Mouse (Mus musculus): ENCODE results near the gene Bcat1.

Gene Bcat1

GRCm38 (mm10) chr6:145014944-145015343, 61.0 kb downstream of the Bcat1 start:
- TF ChIP-seq GATA4 (IDR thresholded peaks at IDR 0.05; ENCODE audit: insufficient replicate concordance, low read length) = no peak

- no peak for TF ChIP-seq GATA4 (IDR thresholded peaks at IDR 0.05; ENCODE audit: insufficient replicate concordance, low read length)
Measured at GRCm38 (mm10) chr6:145012699-145013098, 63.3 kb downstream of the Bcat1 start.

- TF ChIP-seq GATA4 (IDR thresholded peaks at IDR 0.05; ENCODE audit: insufficient replicate concordance, low read length) = no peak
Measured at GRCm38 (mm10) chr6:145011141-145011540, 64.8 kb downstream of the Bcat1 start.

- TF ChIP-seq GATA4 (IDR thresholded peaks at IDR 0.05; ENCODE audit: insufficient replicate concordance, low read length) = no peak
Measured at GRCm38 (mm10) chr6:145009859-145010818, 65.8 kb downstream of the Bcat1 start.

DNA sequence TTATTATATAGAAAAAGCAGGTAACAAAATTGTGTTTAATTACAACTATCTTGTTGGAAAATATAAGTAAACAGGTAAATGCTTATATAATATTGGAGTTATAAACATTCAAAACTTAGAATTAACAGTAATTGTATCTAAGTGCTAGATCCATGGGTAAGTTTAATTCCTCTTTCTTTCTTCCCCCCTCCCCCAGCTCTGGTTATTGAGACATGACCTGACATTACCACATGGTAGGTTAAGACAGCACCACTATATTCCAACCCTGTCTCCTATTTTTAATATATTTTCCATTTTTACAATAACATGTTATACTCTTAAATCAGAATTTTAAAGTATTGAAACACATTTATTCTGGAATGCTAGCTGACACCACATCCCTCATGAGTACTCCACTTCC, 72.5 kb downstream of the Bcat1 start:
- no peak for TF ChIP-seq GATA4 (IDR thresholded peaks at IDR 0.05; ENCODE audit: insufficient replicate concordance, low read length)

DNA sequence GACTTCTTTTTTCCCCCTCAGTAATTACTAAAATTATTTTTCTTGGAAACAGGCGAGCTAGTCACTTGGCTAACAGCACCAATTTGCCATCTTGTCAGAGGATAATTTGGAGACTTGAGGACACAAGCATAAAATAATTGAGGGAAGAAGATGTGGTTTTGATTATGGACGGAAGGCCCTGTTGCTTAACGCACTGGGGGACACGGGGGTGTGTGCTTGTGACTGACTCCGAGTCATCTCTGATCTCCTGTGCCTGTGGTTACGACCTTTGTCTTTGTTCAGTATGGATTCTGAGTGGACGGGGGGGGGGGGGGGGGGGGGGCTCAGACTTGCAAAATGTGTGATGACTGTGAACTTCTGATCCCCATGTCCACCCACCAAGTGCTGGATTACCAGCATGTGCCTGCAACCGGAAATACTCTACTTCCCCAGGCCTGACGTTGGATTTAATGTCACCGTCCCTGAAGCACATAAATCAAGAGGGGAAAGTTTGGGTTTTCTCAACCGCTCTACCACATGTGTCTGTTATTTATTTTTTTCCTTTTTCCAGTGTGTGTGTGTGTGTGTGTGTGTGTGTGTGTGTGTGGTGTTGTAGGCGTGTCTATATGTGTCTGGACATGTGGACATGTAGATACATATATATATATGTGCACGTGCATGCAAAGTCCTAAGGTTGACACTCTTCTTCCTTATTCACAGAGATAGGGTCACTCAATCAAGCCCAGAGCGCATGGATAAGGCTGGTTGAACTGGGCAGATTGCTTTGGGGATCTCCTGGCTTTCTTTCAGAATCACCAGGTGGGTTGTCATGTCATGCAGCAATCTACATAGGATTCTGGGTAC, 73.7 kb downstream of the Bcat1 start:
- TF ChIP-seq GATA4 (IDR thresholded peaks at IDR 0.05; ENCODE audit: insufficient replicate concordance, low read length) = no peak

DNA sequence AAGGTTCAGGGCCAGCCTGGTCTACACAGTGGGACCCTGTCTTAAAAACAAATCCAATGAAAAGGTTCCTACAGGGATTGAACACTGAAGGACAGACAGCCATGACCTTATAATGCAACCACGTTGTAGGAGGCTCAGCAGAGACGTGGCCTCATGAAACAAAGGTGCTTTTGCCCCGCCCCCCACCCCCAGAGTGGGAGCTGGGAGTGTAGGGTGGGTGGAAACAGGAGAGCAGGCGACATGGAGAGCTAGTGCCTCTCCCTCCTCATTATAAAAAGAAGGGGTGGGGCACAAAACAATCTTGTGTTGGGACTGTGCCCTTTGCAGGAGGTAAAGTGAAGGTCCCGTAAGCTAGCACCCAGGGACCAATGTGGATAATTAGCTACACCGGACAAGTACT, 74.5 kb downstream of the Bcat1 start:
- TF ChIP-seq GATA4 (IDR thresholded peaks at IDR 0.05; ENCODE audit: insufficient replicate concordance, low read length) = no peak

- TF ChIP-seq GATA4 (IDR thresholded peaks at IDR 0.05; ENCODE audit: insufficient replicate concordance, low read length) = no peak
Measured at GRCm38 (mm10) chr6:144997229-144997628, 78.8 kb downstream of the Bcat1 start.

DNA sequence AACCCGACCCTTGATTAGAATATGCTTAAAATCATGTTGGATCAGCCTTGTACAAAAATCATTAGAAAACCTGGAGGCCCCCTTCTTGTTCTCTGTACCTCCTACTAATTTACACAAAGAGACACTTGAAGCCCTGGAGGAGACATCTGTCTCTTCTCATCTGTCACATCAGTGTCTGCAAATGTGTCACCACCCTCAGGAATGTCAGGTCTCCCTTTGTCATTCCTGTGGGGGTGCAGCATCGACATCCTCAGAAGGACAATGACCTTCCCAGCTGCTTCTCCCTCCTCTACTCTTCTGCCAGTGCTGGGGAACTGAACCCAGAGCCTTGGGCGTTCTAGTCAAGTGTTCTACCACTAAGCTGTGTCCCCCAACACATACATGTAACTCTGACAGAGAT, 83.9 kb downstream of the Bcat1 start:
- no peak for TF ChIP-seq GATA4 (IDR thresholded peaks at IDR 0.05; ENCODE audit: insufficient replicate concordance, low read length)

DNA sequence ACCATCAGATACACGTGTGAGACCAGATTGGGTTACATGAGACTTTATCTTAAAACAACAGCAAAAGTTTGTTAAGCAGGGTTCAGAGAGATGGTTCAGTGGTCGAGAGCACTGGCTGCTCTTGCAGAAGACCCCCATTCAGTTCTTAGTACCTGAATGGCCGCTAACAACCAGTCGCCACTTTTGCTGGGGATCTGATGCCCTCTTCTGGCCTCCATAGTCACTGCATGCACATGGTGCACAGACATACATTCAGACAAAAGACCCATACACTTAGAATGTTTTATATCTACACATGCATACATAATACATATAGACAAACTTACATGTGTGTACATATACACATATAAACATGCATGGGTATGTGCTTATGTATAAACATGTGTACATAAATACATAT, 86.8 kb downstream of the Bcat1 start:
- no peak for TF ChIP-seq GATA4 (IDR thresholded peaks at IDR 0.05; ENCODE audit: insufficient replicate concordance, low read length)

- TF ChIP-seq GATA4 (IDR thresholded peaks at IDR 0.05; ENCODE audit: insufficient replicate concordance, low read length) = no peak
Measured at GRCm38 (mm10) chr6:144987676-144988075, 88.3 kb downstream of the Bcat1 start.

DNA sequence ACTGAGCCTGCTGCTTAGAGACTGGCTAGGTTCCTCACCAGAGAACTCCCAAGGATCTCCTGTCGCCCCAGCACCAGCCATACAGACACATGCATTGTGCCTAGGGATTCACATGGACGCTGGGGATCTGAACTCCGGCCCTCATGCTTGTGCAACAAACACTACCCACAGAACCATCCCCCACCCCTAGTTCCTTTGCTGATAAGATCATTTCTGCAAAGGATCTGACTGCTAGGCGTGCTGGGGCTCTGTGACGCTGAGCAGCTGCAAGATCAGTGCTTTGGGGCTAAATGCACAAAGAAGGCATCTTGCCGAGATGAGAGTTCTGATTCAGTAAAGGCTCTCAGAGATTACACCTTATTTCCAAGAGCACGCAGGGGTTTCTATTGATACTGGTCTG, 88.8 kb downstream of the Bcat1 start:
- no peak for TF ChIP-seq GATA4 (IDR thresholded peaks at IDR 0.05; ENCODE audit: insufficient replicate concordance, low read length)

- TF ChIP-seq GATA4 (IDR thresholded peaks at IDR 0.05; ENCODE audit: insufficient replicate concordance, low read length) = no peak
Measured at GRCm38 (mm10) chr6:144984221-144984620, 91.8 kb downstream of the Bcat1 start.

DNA sequence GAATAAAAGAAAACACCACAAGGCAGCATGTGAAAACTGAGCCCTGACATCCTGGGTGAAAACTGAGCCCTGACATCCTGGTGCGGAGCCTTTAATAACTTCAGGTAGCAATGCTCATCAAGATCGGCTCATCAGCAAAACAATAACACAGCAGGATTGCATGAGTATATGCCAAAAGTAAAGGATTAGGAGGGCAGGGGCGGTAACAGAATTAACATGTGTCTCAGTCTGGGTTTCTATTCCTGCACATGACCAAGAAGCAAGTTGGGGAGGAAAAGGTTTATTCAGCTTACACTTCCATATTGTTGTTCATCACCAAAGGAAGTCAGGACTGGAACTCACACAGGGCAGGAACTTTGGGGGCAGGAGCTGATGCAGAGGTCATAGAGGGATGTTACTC, 93.9 kb downstream of the Bcat1 start:
- no peak for TF ChIP-seq GATA4 (IDR thresholded peaks at IDR 0.05; ENCODE audit: insufficient replicate concordance, low read length)

- no peak for TF ChIP-seq GATA4 (IDR thresholded peaks at IDR 0.05; ENCODE audit: insufficient replicate concordance, low read length)
Measured at GRCm38 (mm10) chr6:144972351-144972750, 103.6 kb downstream of the Bcat1 start.

DNA sequence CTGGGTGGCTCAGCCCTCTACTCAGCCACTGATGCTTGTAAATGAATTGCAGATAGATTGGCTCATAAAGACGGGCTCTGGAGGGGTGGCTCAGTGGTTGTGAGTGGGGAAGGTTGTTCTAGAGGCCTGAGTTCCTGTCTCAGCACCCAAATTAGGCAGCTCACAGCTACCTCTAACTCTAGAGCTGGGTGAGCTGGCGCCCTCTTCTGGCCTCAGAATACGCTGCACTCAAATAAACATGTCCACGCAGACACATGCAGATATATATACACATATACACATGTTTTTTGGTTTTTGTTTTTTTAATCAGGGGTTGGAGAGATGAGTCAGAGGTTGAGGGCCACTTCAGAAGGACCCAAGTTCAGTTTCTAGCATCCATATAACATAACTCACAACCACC, 105.1 kb downstream of the Bcat1 start:
- TF ChIP-seq GATA4 (IDR thresholded peaks at IDR 0.05; ENCODE audit: insufficient replicate concordance, low read length) = no peak
